8 mouse cellular contexts compared by ENCODE assay signal in genomic region chr12:72069626-72070326, GRCm38 (mm10). TPM values are rescaled to one million over a fixed set of nuclear protein-coding genes. Genes with fewer than 3 reads are reported as not detected.
DNase-seq lines count a peak whose midpoint lies in the region; ATAC-seq and TF ChIP-seq lines count a peak whose summit lies in the region.

No protein-coding gene starts in this region.

- peak overlapping the region; percentile 76; the same call in 1 of the 2 replicates for H3K27ac ChIP-seq in gastrocnemius, adult 2 months
- peak overlapping the region; percentile 83 for H3K27ac ChIP-seq in forebrain, embryonic 10.5 days
- no peak overlapping the region for H3K27ac ChIP-seq in liver, embryonic 11.5 days (ENCODE audit: low read depth, low read length)
- H3K27ac ChIP-seq in stomach, embryonic 15.5 days = no peak overlapping the region

- H3K36me3 ChIP-seq in forebrain, embryonic 10.5 days (replicated peaks) = peaks cover 9% of the 10 kb centered on the region
- no peaks in the 10 kb centered on the region for H3K36me3 ChIP-seq in liver, embryonic 11.5 days (ENCODE audit: control insufficient read depth, insufficient read depth, low read length)
- no peaks in the 10 kb centered on the region for H3K36me3 ChIP-seq in stomach, embryonic 15.5 days

- intact Hi-C loops in gastrocnemius, adult 2 months (cut with DNase I) = no loop called here
- intact Hi-C loops in gastrocnemius, postnatal 36 days (cut with DNase I) = no loop called here

- no peak overlapping the region for H3K9ac ChIP-seq in liver, embryonic 11.5 days (ENCODE audit: low read depth, low read length)
- H3K9ac ChIP-seq in stomach, embryonic 15.5 days = no peak overlapping the region; the same call in 1 of the 2 replicates

- WGBS in forebrain, embryonic 10.5 days = 3% methylated on average over 40 of the region's 40 CpGs
- WGBS in liver, embryonic 11.5 days = 6% methylated on average over 40 of the region's 40 CpGs
- 6% methylated on average over 40 of the region's 40 CpGs for WGBS in stomach, embryonic 15.5 days

- peak overlapping the region; percentile 85 for H3K4me3 ChIP-seq in gastrocnemius, adult 2 months
- H3K4me3 ChIP-seq in forebrain, embryonic 10.5 days = peak overlapping the region; percentile 80
- peak overlapping the region; percentile 50 for H3K4me3 ChIP-seq in liver, embryonic 11.5 days (ENCODE audit: low read depth, low read length)
- peak overlapping the region; percentile 67 for H3K4me3 ChIP-seq in stomach, embryonic 15.5 days (replicated peaks)

- peaks cover 4% of the 10 kb centered on the region; the same call in 1 of the 2 replicates for H3K9me3 ChIP-seq in forebrain, embryonic 10.5 days
- no peaks in the 10 kb centered on the region for H3K9me3 ChIP-seq in liver, embryonic 11.5 days (ENCODE audit: control insufficient read depth, low read length)
- no peaks in the 10 kb centered on the region for H3K9me3 ChIP-seq in stomach, embryonic 15.5 days

- peaks cover 18% of the 10 kb centered on the region for H3K4me1 ChIP-seq in forebrain, embryonic 10.5 days
- peaks cover 7% of the 10 kb centered on the region; the same call in 1 of the 2 replicates for H3K4me1 ChIP-seq in liver, embryonic 11.5 days (replicated peaks; ENCODE audit: control insufficient read depth, insufficient read depth, low read length)
- peaks cover 11% of the 10 kb centered on the region for H3K4me1 ChIP-seq in stomach, embryonic 15.5 days

- peaks cover 57% of the 10 kb centered on the region for H3K27me3 ChIP-seq in forebrain, embryonic 10.5 days (ENCODE audit: poor library complexity, severe bottlenecking)
- peaks cover 32% of the 10 kb centered on the region for H3K27me3 ChIP-seq in liver, embryonic 11.5 days (replicated peaks; ENCODE audit: control insufficient read depth, insufficient read depth, low read length)
- peaks cover 8% of the 10 kb centered on the region for H3K27me3 ChIP-seq in stomach, embryonic 15.5 days (replicated peaks)

- DNase-seq in gastrocnemius, adult 2 months = no peak
- no peak for DNase-seq in gastrocnemius, postnatal 36 days
- no peak for DNase-seq in forebrain, embryonic 10.5 days (ENCODE audit: extremely low spot score, low spot score)
- no peak for DNase-seq in liver, embryonic 11.5 days (ENCODE audit: low spot score)
- no peak for DNase-seq in left cerebral cortex, adult 8-10 months (ENCODE audit: low spot score in 2 of 2)
- no peak for DNase-seq in adrenal gland, adult 2 months

- H3K4me2 ChIP-seq in liver, embryonic 11.5 days = peak overlapping the region; percentile 86
- H3K4me2 ChIP-seq in stomach, embryonic 15.5 days = peak overlapping the region; percentile 100

- TF ChIP-seq CTCF in gastrocnemius, adult 2 months (IDR thresholded peaks at IDR 0.05) = no peak

- ATAC-seq in CD4-positive, CD25-positive, alpha-beta regulatory T cell, adult 4 months = peak; percentile 2
- peak; percentile 37 for ATAC-seq in liver, embryonic 11.5 days (replicated peaks; ENCODE audit: low FRiP score)
- peak; percentile 53 for ATAC-seq in stomach, embryonic 15.5 days (ENCODE audit: insufficient read depth, low FRiP score, low read depth)

RNA-seq across cellular contexts. Expression of gene Gpr135, which starts 1.1 kb away (rescaled TPM):
- total RNA-seq in gastrocnemius, adult 2 months (2021) = under 1 TPM; 0.13 to 0.14 TPM
- total RNA-seq in gastrocnemius, postnatal 36 days (2021) = under 1 TPM; 0.17 to 0.18 TPM
- under 1 TPM in 1 of 2 experiments, not detected in 1; 0.27 TPM for polyA plus RNA-seq in CD4-positive, CD25-positive, alpha-beta regulatory T cell, adult 4 months (2017; shearing (Covaris generic))
- polyA plus RNA-seq in forebrain, embryonic 10.5 days (2016; fragmentation: Nextera tagmentation; extraction: Ambion mirVana) = 0.32 and 0.57 TPM in 2 replicates
- 0.31 and 0.33 TPM in 2 replicates for polyA plus RNA-seq in liver, embryonic 11.5 days (2014; fragmentation: Nextera tagmentation; extraction: Ambion mirVana)
- 0.54 and 0.77 TPM in 2 replicates for polyA plus RNA-seq in stomach, embryonic 15.5 days (2015; fragmentation: Nextera tagmentation; extraction: Ambion mirVana)
- 10 to 100 TPM; 13.7 to 16.2 (median 14.6) TPM for total RNA-seq in left cerebral cortex, adult 8-10 months (2022)
- 1 to 10 TPM; 2.6 to 2.7 TPM for total RNA-seq in adrenal gland, adult 2 months (2021)
- polyA plus RNA-seq in adrenal gland, adult 2 months (2012; rRNA removed) = 14.1 and 16.2 TPM in 2 replicates

RNA-seq across cellular contexts. Expression of gene L3hypdh, which starts 15.5 kb away (rescaled TPM):
- total RNA-seq in gastrocnemius, adult 2 months (2021) = 1 to 10 TPM in 1 of 2 experiments, under 1 TPM in 1; 0.56 to 1.2 TPM
- under 1 TPM; 0.87 to 0.94 TPM for total RNA-seq in gastrocnemius, postnatal 36 days (2021)
- under 1 TPM in 1 of 2 experiments, not detected in 1; 0.27 TPM for polyA plus RNA-seq in CD4-positive, CD25-positive, alpha-beta regulatory T cell, adult 4 months (2017; shearing (Covaris generic))
- polyA plus RNA-seq in forebrain, embryonic 10.5 days (2016; fragmentation: Nextera tagmentation; extraction: Ambion mirVana) = 7.0 and 7.2 TPM in 2 replicates
- polyA plus RNA-seq in liver, embryonic 11.5 days (2014; fragmentation: Nextera tagmentation; extraction: Ambion mirVana) = 8.0 and 8.9 TPM in 2 replicates
- polyA plus RNA-seq in stomach, embryonic 15.5 days (2015; fragmentation: Nextera tagmentation; extraction: Ambion mirVana) = 15.8 and 16.4 TPM in 2 replicates
- 1 to 10 TPM; 2.2 to 4.5 (median 3.2) TPM for total RNA-seq in left cerebral cortex, adult 8-10 months (2022)
- total RNA-seq in adrenal gland, adult 2 months (2021) = 10 to 100 TPM; 15.3 to 18.9 TPM
- 103 and 106 TPM in 2 replicates for polyA plus RNA-seq in adrenal gland, adult 2 months (2012; rRNA removed)

RNA-seq across cellular contexts. Expression of gene Jkamp, which starts 15.6 kb away (rescaled TPM):
- 10 to 100 TPM in 1 of 2 experiments, 1 to 10 TPM in 1; 9.5 to 10.3 TPM for total RNA-seq in gastrocnemius, adult 2 months (2021)
- total RNA-seq in gastrocnemius, postnatal 36 days (2021) = 10 to 100 TPM; 10.4 to 11.4 TPM
- 10 to 100 TPM; 32.3 to 32.7 TPM for polyA plus RNA-seq in CD4-positive, CD25-positive, alpha-beta regulatory T cell, adult 4 months (2017; shearing (Covaris generic))
- polyA plus RNA-seq in forebrain, embryonic 10.5 days (2016; fragmentation: Nextera tagmentation; extraction: Ambion mirVana) = 71.9 and 73.2 TPM in 2 replicates
- polyA plus RNA-seq in liver, embryonic 11.5 days (2014; fragmentation: Nextera tagmentation; extraction: Ambion mirVana) = 31.1 and 35.4 TPM in 2 replicates
- 61.9 and 71.8 TPM in 2 replicates for polyA plus RNA-seq in stomach, embryonic 15.5 days (2015; fragmentation: Nextera tagmentation; extraction: Ambion mirVana)
- total RNA-seq in left cerebral cortex, adult 8-10 months (2022) = 10 to 100 TPM; 47.1 to 57.3 (median 55.3) TPM
- total RNA-seq in adrenal gland, adult 2 months (2021) = 10 to 100 TPM; 48.0 to 49.0 TPM
- polyA plus RNA-seq in adrenal gland, adult 2 months (2012; rRNA removed) = 92.1 and 92.2 TPM in 2 replicates

Comparison
In these comparisons a context has a peak if more than half of its experiments do, and no peak if none do; other contexts are left out.
1. H3K27ac ChIP-seq: peak in gastrocnemius, adult 2 months (single experiment) and forebrain, embryonic 10.5 days (single experiment); none in liver, embryonic 11.5 days (single experiment) and stomach, embryonic 15.5 days (single experiment).
2. ATAC-seq: peak in every context shown above with its lines; median percentile 53 in stomach, embryonic 15.5 days; 37 in liver, embryonic 11.5 days; 2 in CD4-positive, CD25-positive, alpha-beta regulatory T cell, adult 4 months.
3. Peak in every context shown above with its lines, with median percentiles within 50 percentile points of each other: H3K4me3 ChIP-seq.